Comparison of ENCODE assay signal across 8 mouse cellular contexts in the genomic region with DNA sequence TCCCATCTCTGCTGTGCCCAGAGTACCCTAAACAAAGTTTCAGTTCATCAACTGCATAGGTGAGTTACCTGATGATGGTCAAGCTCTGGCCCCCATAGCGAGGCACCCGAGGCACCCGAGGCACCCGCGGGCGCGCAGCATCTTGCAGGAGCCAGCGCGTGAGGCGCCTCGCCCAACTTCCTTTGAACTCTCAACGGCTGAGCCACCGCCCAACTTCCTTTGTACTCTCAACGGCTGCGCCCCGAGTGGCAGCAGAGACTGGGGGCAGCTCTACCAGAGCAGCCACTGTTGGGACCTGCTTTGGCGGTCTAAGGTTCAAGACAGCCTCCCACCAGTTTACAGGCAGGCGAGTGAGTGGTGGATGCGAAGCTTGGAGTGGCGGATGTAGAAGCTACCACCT. TPM values are rescaled to one million over a fixed set of nuclear protein-coding genes. Genes with fewer than 3 reads are reported as not detected.
DNase-seq lines count a peak whose midpoint lies in the region; ATAC-seq and TF ChIP-seq lines count a peak whose summit lies in the region.
"Not testable (repeated sequence)": the region's sequence is repeated elsewhere in the genome, so short reads cannot be mapped to it uniquely, and the experiment has no call there.

A gene (plus strand): TSS at position 223 of the 400 bp plus-strand sequence.

- TF ChIP-seq POLR2A in MEL (IDR thresholded peaks at IDR 0.05; ENCODE audit: control insufficient read depth in 1 of 2, insufficient read depth in 1 of 2, low read depth in 1 of 2, low read length in 2 of 2, poor library complexity in 1 of 2); small intestine, adult 2 months (IDR thresholded peaks at IDR 0.05; ENCODE audit: low read depth, low read length); thymus, adult 2 months (IDR thresholded peaks at IDR 0.05; ENCODE audit: control insufficient read depth, extremely low read depth, insufficient read depth, low read length, poor library complexity): not testable (repeated sequence)

- not testable (repeated sequence) for H3K27me3 ChIP-seq in MEL (ENCODE audit: control insufficient read depth in 1 of 2, insufficient read depth in 2 of 2, low read length in 2 of 2); intestine, embryonic 16.5 days (replicated peaks; ENCODE audit: control insufficient read depth, insufficient read depth, low read length); liver, embryonic 15.5 days; small intestine, adult 2 months (ENCODE audit: control insufficient read depth, insufficient read depth, low read length); thymus, adult 2 months (ENCODE audit: control insufficient read depth, insufficient read depth, low read length)

- H3K36me3 ChIP-seq in MEL (ENCODE audit: control insufficient read depth in 1 of 2, insufficient read depth in 2 of 2, low read length in 2 of 2), result peaks cover 0 to 12% of the 10 kb centered on the region in 2 experiments; a peak in 2 of 4 replicates
- H3K36me3 ChIP-seq in intestine, embryonic 16.5 days (ENCODE audit: control insufficient read depth, insufficient read depth, low read length); liver, embryonic 15.5 days (replicated peaks); small intestine, adult 2 months (ENCODE audit: control insufficient read depth, insufficient read depth, low read length); thymus, adult 2 months (ENCODE audit: control insufficient read depth, insufficient read depth, low read length): not testable (repeated sequence)

- H3K4me3 ChIP-seq in MEL (ENCODE audit: control insufficient read depth in 1 of 2, insufficient read depth in 1 of 2, low read depth in 2 of 2, low read length in 2 of 2), result peak within 1 kb of the TSS; percentile 18 to 30; a peak in 3 of 4 replicates
- not testable (repeated sequence) for H3K4me3 ChIP-seq in intestine, embryonic 16.5 days (ENCODE audit: low read length); liver, embryonic 15.5 days (replicated peaks); small intestine, adult 2 months (ENCODE audit: low read depth, low read length)
- H3K4me3 ChIP-seq in thymus, adult 2 months (ENCODE audit: control insufficient read depth, insufficient read depth, low read length), result 0 out of 2 replicates have a peak within 1 kb of the TSS, but pooled peaks have one; percentile 21

- peak within 1 kb of the TSS; percentile 65 for H3K27ac ChIP-seq in MEL (ENCODE audit: control insufficient read depth, low read depth, low read length)
- not testable (repeated sequence) for H3K27ac ChIP-seq in intestine, embryonic 16.5 days (ENCODE audit: low read length); liver, embryonic 15.5 days (replicated peaks); small intestine, adult 2 months (ENCODE audit: insufficient read depth, low read depth, low read length); thymus, adult 2 months (ENCODE audit: control insufficient read depth, insufficient read depth, low read length)

- WGBS in intestine, embryonic 16.5 days, result no CpG with 5 or more reads among the region's 20 CpGs
- no CpG with 5 or more reads among the region's 20 CpGs for WGBS in liver, embryonic 15.5 days (ENCODE audit: insufficient replicate concordance)
- WGBS in small intestine, adult 2 months, result no CpG with 5 or more reads among the region's 20 CpGs
- no CpG with 5 or more reads among the region's 20 CpGs for WGBS in thymus, adult 2 months

- H3K4me1 ChIP-seq in MEL (ENCODE audit: control insufficient read depth in 1 of 2, insufficient read depth in 2 of 2, low read length in 2 of 2); intestine, embryonic 16.5 days (ENCODE audit: control insufficient read depth, insufficient read depth, low read length); liver, embryonic 15.5 days (replicated peaks); small intestine, adult 2 months (ENCODE audit: control insufficient read depth, insufficient read depth, insufficient read length, low read length); thymus, adult 2 months (replicated peaks; ENCODE audit: control insufficient read depth, insufficient read depth, low read length): not testable (repeated sequence)

- H3K9ac ChIP-seq in MEL (ENCODE audit: control insufficient read depth, low read depth, low read length, poor library complexity, severe bottlenecking), result peak within 1 kb of the TSS; percentile 43; the same call in 1 of the 2 replicates
- H3K9ac ChIP-seq in intestine, embryonic 16.5 days (ENCODE audit: low read depth, low read length); liver, embryonic 15.5 days: not testable (repeated sequence)

- DNase-seq in MEL (ENCODE audit: low read depth, low spot score); thymus, adult 2 months: not testable (repeated sequence)

- not testable (repeated sequence) for H3K9me3 ChIP-seq in MEL (replicated peaks; ENCODE audit: insufficient read depth, low read length); intestine, embryonic 16.5 days (ENCODE audit: control insufficient read depth, low read length); liver, embryonic 15.5 days (replicated peaks)

- TF ChIP-seq EP300 in MEL (IDR thresholded peaks at IDR 0.05; ENCODE audit: low read depth in 1 of 2, low read length in 2 of 2), result not testable (repeated sequence)

- not testable (repeated sequence) for H3K79me2 ChIP-seq in MEL (ENCODE audit: control insufficient read depth, insufficient read depth, low read length, poor library complexity)

- not testable (repeated sequence) for TF ChIP-seq CTCF in MEL (IDR thresholded peaks at IDR 0.05 in 2 of 3, conservative IDR thresholded peaks at IDR 0.05 in 1 of 3; ENCODE audit: control insufficient read depth in 1 of 3, insufficient read depth in 1 of 3, low read depth in 2 of 3, low read length in 3 of 3, poor library complexity in 1 of 3, severe bottlenecking in 1 of 3); small intestine, adult 2 months (IDR thresholded peaks at IDR 0.05; ENCODE audit: extremely low read depth, insufficient read length, insufficient replicate concordance, low read depth, low read length); thymus, adult 2 months (IDR thresholded peaks at IDR 0.05; ENCODE audit: borderline replicate concordance, control insufficient read depth, extremely low read depth, insufficient read depth, low read length, poor library complexity)

- peak; percentile 75 for ATAC-seq in CD4-positive, CD25-positive, alpha-beta regulatory T cell, adult 4 months
- peak; percentile 74 for ATAC-seq in granulocyte monocyte progenitor cell, adult 5-6 weeks (replicated peaks; ENCODE audit: poor library complexity, severe bottlenecking)
- ATAC-seq in intestine, embryonic 16.5 days, result peak; percentile 45; the same call in 1 of the 2 replicates
- peak; percentile 49; the same call in 1 of the 2 replicates for ATAC-seq in liver, embryonic 15.5 days (ENCODE audit: insufficient read depth)
- peak; percentile 91 for ATAC-seq in megakaryocyte, adult 5-6 weeks (ENCODE audit: poor library complexity, severe bottlenecking)

- not testable (repeated sequence) for TF ChIP-seq RAD21 in MEL (IDR thresholded peaks at IDR 0.05; ENCODE audit: low read depth, low read length)

- H3K4me2 ChIP-seq in intestine, embryonic 16.5 days (ENCODE audit: low read depth, low read length); liver, embryonic 15.5 days: not testable (repeated sequence)

RNA-seq across cellular contexts. Expression of the gene that starts here (rescaled TPM):
- polyA plus RNA-seq in CD4-positive, CD25-positive, alpha-beta regulatory T cell, adult 4 months (2017; shearing (Covaris generic)), result 10 to 100 TPM; 22.6 to 23.4 TPM
- 12.3 and 15.4 TPM in 2 replicates for total RNA-seq in MEL (2012; rRNA removed)
- 100 to 1,000 TPM in 1 of 2 experiments, 10 to 100 TPM in 1; 19.5 to 143 TPM for polyA plus RNA-seq in MEL (2012; ENCODE audit: insufficient read depth in 1 of 2, insufficient read length in 2 of 2, low read depth in 1 of 2, low replicate concordance in 2 of 2, missing spikeins in 1 of 2)
- 18.8 and 23.1 TPM in 2 replicates for total RNA-seq in granulocyte monocyte progenitor cell, adult 5-6 weeks (2014; fragmentation: Nextera tagmentation)
- total RNA-seq in granulocyte monocyte progenitor cell, adult 5-6 weeks (2017), result 20.3 and 28.0 TPM in 2 replicates
- 0.79 and 0.82 TPM in 2 replicates for polyA plus RNA-seq in intestine, embryonic 16.5 days (2015; fragmentation: Nextera tagmentation; extraction: Ambion mirVana)
- polyA plus RNA-seq in liver, embryonic 15.5 days (2015; fragmentation: Nextera tagmentation; extraction: Ambion mirVana), result 1.1 and 1.4 TPM in 2 replicates
- total RNA-seq in megakaryocyte, adult 5-6 weeks (2015), result 23.8 and 24.3 TPM in 2 replicates
- 35.7 and 43.9 TPM in 2 replicates for total RNA-seq in megakaryocyte, adult 5-6 weeks (2017)
- polyA plus RNA-seq in small intestine, adult 2 months (2012; rRNA removed), result 2.9 and 10.7 TPM in 2 replicates
- polyA plus RNA-seq in thymus, adult 2 months (2012; rRNA removed), result 51.3 and 58.4 TPM in 2 replicates

Comparison
In these comparisons a context has a peak if more than half of its experiments do, and no peak if none do; other contexts are left out.
1. Peak in ATAC-seq in intestine, embryonic 16.5 days; RNA of the gene not detected or under 1 TPM.